Mouse (Mus musculus): ENCODE measurements around the gene Trabd2b.

DNA sequence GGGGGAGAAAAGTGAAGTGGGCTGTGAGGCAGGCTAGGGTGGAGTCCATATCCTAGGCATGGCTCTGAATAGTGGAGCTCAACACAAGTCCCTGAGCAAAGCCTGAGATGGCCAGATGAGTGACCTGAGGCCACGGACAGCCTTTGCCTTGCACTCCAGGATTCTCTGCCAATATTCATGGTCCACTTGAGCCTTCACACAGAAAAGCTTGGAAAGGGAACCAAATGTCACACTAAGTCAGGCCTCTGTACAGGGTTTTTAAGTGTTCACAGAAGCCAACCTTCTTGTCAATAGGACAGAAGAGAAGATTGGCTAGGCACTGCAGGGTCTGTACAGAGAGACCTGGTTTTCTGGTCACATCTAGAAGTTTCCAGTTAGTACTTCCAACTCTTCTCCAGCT lies 134.7 kb downstream of the Trabd2b start:
- TF ChIP-seq POLR2A (IDR thresholded peaks at IDR 0.05; ENCODE audit: borderline replicate concordance, insufficient read depth, low read length) (no peak), CTCF (IDR thresholded peaks at IDR 0.05; ENCODE audit: borderline replicate concordance, insufficient read depth, low read depth, low read length) (no peak)
